In genomic region chr9:79762519-79762918, GRCm38 (mm10) we compare ENCODE assay signal across 16 mouse cellular contexts. TPM values are rescaled to one million over a fixed set of nuclear protein-coding genes. Genes with fewer than 3 reads are reported as not detected.
A peak's percentile ranks its signal among the peaks of the same experiment; 100 is the strongest.
DNase-seq lines count a peak whose midpoint lies in the region; ATAC-seq lines count a peak whose summit lies in the region.
"Had no signal": no experiment of that assay in that cellular context is flagged by ENCODE, and none has a peak within 500 bp of the region (broad histone marks: within the 10 kb centered on the region; RNA-seq: fewer than 3 reads in every experiment).

No protein-coding gene starts in this region.

- ATAC-seq in granulocyte monocyte progenitor cell, adult 5-6 weeks (replicated peaks; ENCODE audit: poor library complexity, severe bottlenecking) = peak; percentile 75
- peak; percentile 31 for ATAC-seq in megakaryocyte, adult 5-6 weeks (ENCODE audit: poor library complexity, severe bottlenecking)
- ATAC-seq: activated CD4-positive, CD25-positive, alpha-beta regulatory T cell, adult 4 months; forebrain, embryonic 15.5 days had no signal

- DNase-seq in lung, postnatal 10 days = peak; percentile 36
- DNase-seq in lung, postnatal 14 days = no peak
- no peak for DNase-seq in embryo, embryonic 10 days (ENCODE audit: low spot score)
- no peak for DNase-seq in layer of hippocampus, adult 18-20 months (ENCODE audit: low spot score in 2 of 2)
- DNase-seq: adrenal gland, adult 8-10 months; adrenal gland, postnatal 25 days; cerebellum, adult 11-12 months; cerebellum, adult 8-10 months; cerebellum, postnatal 10 days; embryo, embryonic 11 days; gastrocnemius, postnatal 25 days had no signal

RNA-seq across cellular contexts. Expression of gene Cox7a2, which starts 2.8 kb away (rescaled TPM):
- 515 and 743 TPM in 2 replicates for total RNA-seq in granulocyte monocyte progenitor cell, adult 5-6 weeks (2014; fragmentation: Nextera tagmentation)
- 166 and 202 TPM in 2 replicates for total RNA-seq in granulocyte monocyte progenitor cell, adult 5-6 weeks (2017)
- 346 and 414 TPM in 2 replicates for total RNA-seq in megakaryocyte, adult 5-6 weeks (2015)
- total RNA-seq in megakaryocyte, adult 5-6 weeks (2017) = 115 and 122 TPM in 2 replicates
- total RNA-seq in layer of hippocampus, adult 18-20 months (2021) = 100 to 1,000 TPM; 321 to 335 TPM

RNA-seq across cellular contexts. Expression of gene Tmem30a, which starts 30.8 kb away (rescaled TPM):
- 68.6 and 72.5 TPM in 2 replicates for total RNA-seq in granulocyte monocyte progenitor cell, adult 5-6 weeks (2014; fragmentation: Nextera tagmentation)
- 91.9 and 115 TPM in 2 replicates for total RNA-seq in granulocyte monocyte progenitor cell, adult 5-6 weeks (2017)
- 89.2 and 111 TPM in 2 replicates for total RNA-seq in megakaryocyte, adult 5-6 weeks (2015)
- 118 and 122 TPM in 2 replicates for total RNA-seq in megakaryocyte, adult 5-6 weeks (2017)
- total RNA-seq in layer of hippocampus, adult 18-20 months (2021) = 100 to 1,000 TPM; 242 to 243 TPM

RNA-seq across cellular contexts. Expression of gene Col12a1, which starts 43.9 kb away (rescaled TPM):
- total RNA-seq in granulocyte monocyte progenitor cell, adult 5-6 weeks (2014; fragmentation: Nextera tagmentation) = not detected in 2 replicates
- total RNA-seq in granulocyte monocyte progenitor cell, adult 5-6 weeks (2017) = not detected in 2 replicates
- 0.11 TPM in 1 of 2 replicates, not detected in the other for total RNA-seq in megakaryocyte, adult 5-6 weeks (2015)
- total RNA-seq in megakaryocyte, adult 5-6 weeks (2017) = 0.04 TPM in 1 of 2 replicates, not detected in the other
- 1 to 10 TPM; 5.2 to 6.0 TPM for total RNA-seq in layer of hippocampus, adult 18-20 months (2021)
- total RNA-seq: hematopoietic stem cell, adult 5-6 weeks had no signal

Comparison
In these comparisons a context has a peak if more than half of its experiments do, and no peak if none do; other contexts are left out.
1. RNA of gene Col12a1, which starts 43.9 kb away (total RNA-seq): 5.2 to 6.0 TPM in layer of hippocampus, adult 18-20 months; 0.04 to 0.11 TPM in megakaryocyte, adult 5-6 weeks and not detected in granulocyte monocyte progenitor cell, adult 5-6 weeks; every median in the first group is over 4 times any median in the second.